Mouse (Mus musculus) mesoderm, embryonic 11.5 days (tissue): ENCODE results near the gene Rab11fip3.
"Not testable (repeated sequence)": the region's sequence is repeated elsewhere in the genome, so short reads cannot be mapped to it uniquely, and the experiment has no call there.

ENCODE experiments used
- DNase-seq: peaks from one replicate; pipeline ENCODE4 v3.0.0-alpha.2; 2012; ENCODE audit warnings: low read depth, low spot score

Rab11fip3 gene

DNA sequence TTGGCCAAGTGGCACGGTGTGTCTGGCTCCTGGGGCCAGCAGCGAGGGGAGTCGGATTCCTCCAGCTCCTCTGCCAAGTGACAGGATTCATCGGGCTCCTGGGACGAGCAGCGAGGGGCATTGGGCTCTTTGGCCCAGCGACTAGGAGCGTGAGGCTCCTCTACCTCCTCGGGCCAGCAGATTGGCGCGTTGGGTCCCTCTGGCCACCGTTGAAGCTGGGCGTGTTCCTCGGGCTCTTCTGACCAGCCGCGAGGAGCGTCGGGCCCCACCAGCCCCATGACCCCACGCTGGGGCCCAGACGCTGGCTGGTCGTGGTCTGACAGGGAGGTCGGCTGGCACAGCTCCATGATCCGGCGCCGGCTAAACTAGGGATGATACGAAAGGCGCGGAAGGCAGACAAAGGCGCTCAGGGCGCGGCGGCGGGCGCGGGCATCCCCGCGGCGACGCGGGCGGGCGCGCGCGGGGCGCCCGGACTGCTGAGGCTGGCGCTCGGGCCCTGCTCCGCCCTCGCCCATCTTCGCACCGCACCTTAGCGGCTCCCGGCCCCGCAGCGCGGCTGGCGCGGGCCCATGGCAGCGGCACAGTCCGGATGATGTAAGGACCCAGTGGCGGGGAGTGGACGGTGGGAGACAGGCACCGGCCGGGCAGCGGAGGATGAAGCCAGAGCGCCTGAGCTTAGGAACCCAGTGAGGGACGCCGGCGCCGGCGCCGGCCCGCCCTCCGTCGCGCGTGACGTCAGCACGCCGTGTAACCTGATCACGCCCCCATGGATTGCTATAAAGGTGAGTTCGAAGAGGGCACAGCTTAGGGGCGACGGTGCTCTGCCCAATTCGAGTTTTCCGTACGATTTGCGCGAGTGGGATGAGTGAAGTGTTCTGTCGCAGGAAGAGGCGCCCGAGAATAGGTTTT, at the start of gene Rab11fip3:
Gene Rab11fip3 (minus strand): TSS at position 725 of the 909 bp plus-strand sequence.
- peak; percentile 93 for DNase-seq

DNA sequence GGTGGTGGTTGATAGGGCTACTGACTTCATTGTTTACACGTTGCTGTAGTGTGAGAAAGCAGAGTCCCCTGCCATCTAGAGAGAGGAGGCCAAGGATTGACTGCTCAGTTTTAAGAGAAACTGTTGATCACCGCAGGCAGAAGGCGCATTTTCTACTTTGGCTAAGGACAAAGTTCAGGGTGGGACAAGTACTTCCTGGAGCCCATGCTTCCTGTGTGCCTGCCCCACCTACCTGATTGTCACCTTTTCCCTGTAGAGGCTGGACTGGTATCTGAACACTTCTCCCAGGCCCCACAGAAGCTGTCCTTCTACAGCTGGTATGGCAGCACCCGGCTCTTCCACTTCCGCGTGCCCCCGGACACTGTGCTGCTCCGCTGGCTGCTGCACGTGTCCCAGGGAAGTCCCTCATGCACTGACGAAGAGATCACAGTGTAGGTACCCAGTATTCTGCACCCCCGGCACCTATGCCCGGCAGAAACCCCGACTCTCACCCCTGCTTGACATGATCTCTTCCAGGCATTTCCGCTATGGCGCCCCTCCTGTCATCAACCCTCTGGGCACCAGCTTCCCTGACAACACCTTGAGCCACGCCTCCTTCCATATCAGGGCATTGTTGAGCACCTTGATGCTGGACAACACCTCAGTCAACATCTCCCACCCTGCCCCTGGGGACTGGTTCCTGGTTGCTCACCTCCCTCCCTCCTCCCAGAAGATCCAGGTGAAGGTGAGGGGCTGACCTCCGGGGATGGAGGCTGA, 47.3 kb upstream of the Rab11fip3 start:
- no peak for DNase-seq

GRCm38 (mm10) chr17:26115956-26116487, 46.7 kb upstream of the Rab11fip3 start:
- DNase-seq: no peak

GRCm38 (mm10) chr17:26115205-26115898, 46.0 kb upstream of the Rab11fip3 start:
- DNase-seq: no peak

GRCm38 (mm10) chr17:26114461-26114860, 45.1 kb upstream of the Rab11fip3 start:
- DNase-seq: not testable (repeated sequence)

GRCm38 (mm10) chr17:26114061-26114460, 44.7 kb upstream of the Rab11fip3 start:
- DNase-seq: no peak

- DNase-seq: peak; percentile 60
Measured at GRCm38 (mm10) chr17:26113181-26113948, 44.0 kb upstream of the Rab11fip3 start, which contains the start of gene Tmem8. TSS of gene Tmem8 (plus strand) at chr17:26113299.

- no peak for DNase-seq
Measured at GRCm38 (mm10) chr17:26112751-26113150, 43.4 kb upstream of the Rab11fip3 start.

DNA sequence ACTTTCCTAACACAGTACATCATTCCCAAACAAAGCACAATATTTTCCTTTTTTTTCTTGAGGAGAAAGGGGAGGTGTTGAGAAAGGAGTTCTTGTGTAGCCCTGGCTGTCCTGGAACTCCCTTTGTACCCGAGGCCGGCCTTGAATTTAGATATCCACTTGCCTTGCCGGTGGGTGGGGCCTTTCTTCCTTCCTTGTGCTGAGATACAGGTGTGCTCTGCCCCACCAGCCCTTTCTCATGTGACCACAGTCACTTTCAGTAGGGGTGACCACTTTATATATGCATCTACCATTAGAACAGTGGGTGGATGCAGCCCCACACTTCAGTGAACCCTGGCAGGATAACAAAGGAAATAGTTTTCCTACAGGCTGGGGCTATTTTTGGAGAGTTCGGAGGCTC, 42.4 kb upstream of the Rab11fip3 start:
- no peak for DNase-seq

DNA sequence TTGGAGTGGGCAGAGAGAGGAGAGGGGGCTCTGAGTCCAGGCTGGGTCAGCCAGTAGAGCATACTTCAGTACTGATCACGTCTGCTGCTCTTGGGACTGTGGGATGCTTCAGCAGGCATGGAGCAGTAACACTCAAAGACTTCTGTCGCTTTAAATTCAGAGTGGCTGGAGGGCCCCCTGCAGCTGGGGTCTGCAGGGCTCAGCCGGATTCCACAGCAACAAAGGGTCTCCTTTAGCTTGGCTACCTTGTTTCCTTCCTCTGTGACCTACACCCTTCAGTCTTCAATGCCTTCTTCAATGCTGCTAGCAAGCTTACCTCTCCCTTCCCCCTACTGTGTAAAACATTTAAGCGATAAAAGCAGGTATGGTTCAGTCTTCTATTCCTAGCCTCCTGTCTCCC, 41.7 kb upstream of the Rab11fip3 start:
- DNase-seq: no peak

DNA sequence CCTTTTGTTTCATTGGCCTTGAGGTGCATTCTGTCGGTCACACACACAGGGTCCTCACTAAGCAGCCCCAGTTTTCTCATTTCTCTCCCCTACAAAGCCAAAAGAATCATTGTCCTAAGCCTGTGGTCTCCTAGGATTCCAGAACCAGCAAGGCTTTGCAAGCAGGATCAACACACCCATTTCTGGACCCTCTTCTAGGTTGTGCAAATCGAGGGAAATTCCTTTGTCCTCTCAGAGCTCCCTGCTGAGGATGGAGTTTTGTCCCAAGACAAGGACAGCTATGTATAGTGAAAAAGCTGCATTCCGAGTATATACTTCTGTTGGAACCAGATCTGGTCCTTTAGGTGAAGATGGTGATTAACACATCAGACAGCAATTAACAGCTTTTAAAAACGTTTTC, 40.8 kb upstream of the Rab11fip3 start:
- no peak for DNase-seq

- DNase-seq: no peak
Measured at GRCm38 (mm10) chr17:26105619-26106018, 36.3 kb upstream of the Rab11fip3 start.

- DNase-seq: no peak
Measured at GRCm38 (mm10) chr17:26101478-26101877, 32.1 kb upstream of the Rab11fip3 start.

GRCm38 (mm10) chr17:26100166-26100565, 30.8 kb upstream of the Rab11fip3 start:
- DNase-seq: no peak

GRCm38 (mm10) chr17:26099316-26099715, 30.0 kb upstream of the Rab11fip3 start:
- not testable (repeated sequence) for DNase-seq

DNA sequence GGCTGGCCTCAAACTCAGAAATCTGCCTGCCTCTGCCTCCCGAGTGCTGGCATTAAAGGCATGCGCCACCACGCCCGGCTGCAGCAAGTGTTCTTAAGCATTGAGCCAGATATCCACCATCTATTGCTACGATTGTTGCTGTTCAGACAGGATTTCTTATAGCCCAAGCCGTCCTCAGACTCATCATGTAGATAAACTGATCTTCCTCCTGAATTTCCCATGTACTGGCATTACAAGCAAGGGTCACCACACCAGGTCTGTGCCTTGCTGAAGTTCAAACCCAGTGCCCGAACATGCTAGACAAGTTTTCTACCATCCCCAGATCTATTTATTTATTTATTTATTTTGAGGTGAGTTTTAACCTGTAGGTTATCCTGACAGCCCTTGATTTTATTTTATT, 29.1 kb upstream of the Rab11fip3 start:
- no peak for DNase-seq

- peak; percentile 58 for DNase-seq
Measured at GRCm38 (mm10) chr17:26095121-26095740, 25.9 kb upstream of the Rab11fip3 start, which contains the start of gene Nme4. TSS of gene Nme4 (minus strand) at chr17:26095602.

GRCm38 (mm10) chr17:26094531-26095110, 25.3 kb upstream of the Rab11fip3 start:
- DNase-seq: no peak

DNA sequence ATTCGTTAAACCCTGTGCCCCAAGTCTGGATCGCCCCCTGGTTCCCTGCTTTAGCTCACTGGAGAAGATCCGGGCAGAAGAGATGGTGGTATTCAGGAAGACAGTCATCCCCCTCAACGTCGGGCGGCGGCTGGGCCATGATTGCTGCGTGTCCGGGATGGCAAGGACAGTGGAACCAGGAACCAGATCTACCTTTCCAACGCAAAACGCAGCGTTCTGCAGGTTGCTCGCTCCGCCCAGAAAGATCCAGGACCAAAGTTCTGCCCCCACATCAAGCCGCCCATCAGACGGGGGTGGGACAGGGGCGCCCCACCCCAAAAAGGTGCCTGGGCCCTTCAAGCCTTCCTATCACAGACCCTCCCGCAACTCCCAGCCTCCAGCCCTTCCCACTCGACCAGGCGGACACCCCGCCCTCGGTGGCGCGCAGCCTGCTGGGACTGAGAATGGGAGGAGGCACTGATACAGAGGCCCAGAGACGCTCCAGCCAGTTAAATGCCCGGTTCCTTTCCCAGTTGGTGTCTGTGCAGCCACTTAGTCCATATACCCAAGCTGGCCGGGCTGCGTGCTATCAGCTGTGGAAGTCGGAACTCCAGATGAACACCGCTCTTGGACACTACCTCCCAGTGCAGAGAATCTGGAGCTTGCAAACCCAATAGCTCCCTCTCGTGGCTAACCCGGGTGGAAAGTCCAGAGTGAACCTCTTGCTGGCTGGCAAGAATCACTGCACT, 20.7 kb upstream of the Rab11fip3 start, which contains the start of gene Decr2:
Gene Decr2 (minus strand): TSS at position 433 of the 728 bp plus-strand sequence.
- DNase-seq: peak; percentile 93
